Mouse (Mus musculus) forebrain, postnatal 0 days (tissue): Measurements from ENCODE around the gene Bmper. TPM values are rescaled to one million over a fixed set of nuclear protein-coding genes. Genes with fewer than 3 reads are reported as not detected.
A peak's percentile ranks its signal among the peaks of the same experiment; 100 is the strongest.

Experiments
- ATAC-seq: fragments of 200-750 bp; cut with Nextera tagmentation; 2 replicates; pipeline ENCODE4 v1.8.0; 2017; ENCODE audit warnings: mild to moderate bottlenecking, moderate library complexity
- DNase-seq: peaks from one replicate; pipeline ENCODE4 v3.0.0-alpha.2; 2015
- H3K27ac ChIP-seq: fragments of 300-500 bp; sonication (generic); 2 replicates; pipeline ENCODE4 v1.5.1; 2014; ENCODE audit warnings: low read depth, mild to moderate bottlenecking, antibody characterized with exemption, low read length, moderate library complexity, mixed read lengths
- H3K27me3 ChIP-seq: fragments of 300-500 bp; sonication (generic); 2 replicates; pipeline ENCODE4 v1.6.1; 2014; ENCODE audit warnings: mild to moderate bottlenecking, low read length, mixed read lengths; ENCODE audit not compliant: insufficient read depth
- H3K36me3 ChIP-seq: fragments of 300-500 bp; sonication (generic); 2 replicates; pipeline ENCODE4 v1.6.1; 2014; ENCODE audit warnings: mild to moderate bottlenecking, moderate library complexity; ENCODE audit not compliant: insufficient read depth
- H3K4me1 ChIP-seq: fragments of 300-500 bp; sonication (generic); 2 replicates; pipeline ENCODE4 v1.6.1; 2014; ENCODE audit warnings: antibody characterized with exemption; ENCODE audit not compliant: insufficient read depth
- H3K4me2 ChIP-seq: fragments of 300-500 bp; sonication (generic); 2 replicates; pipeline ENCODE4 v1.6.1; 2014; ENCODE audit warnings: low read depth, mild to moderate bottlenecking, moderate library complexity
- H3K4me3 ChIP-seq: fragments of 300-500 bp; sonication (generic); 2 replicates; pipeline ENCODE4 v1.5.1; 2014; ENCODE audit warnings: low read depth, low read length, mixed read lengths
- H3K9ac ChIP-seq: fragments of 300-500 bp; sonication (generic); 2 replicates; pipeline ENCODE4 v1.6.1; 2014; ENCODE audit warnings: mild to moderate bottlenecking
- H3K9me3 ChIP-seq: fragments of 300-500 bp; sonication (generic); 2 replicates; pipeline ENCODE4 v1.6.1; 2016; ENCODE audit warnings: low read length
- CTCF ChIP-seq: sonication (generic); IDR thresholded peaks from 2 replicates; pipeline ENCODE4 v1.5.1; 2016; ENCODE audit warnings: antibody characterized with exemption, control low read depth, low read depth
- WGBS: fragments of 180-500 bp; shearing (Covaris S2); extraction: QIAGEN DNeasy Blood & Tissue Kit; methylation state at CpG from one replicate; pipeline ENCODE4 v1.1.7; 2014; 5-methylcytosine and 5-hydroxymethylcytosine counted together
- polyA plus RNA-seq: library from polyadenylated mRNA; unstranded; fragments of >200 nt; fragmentation: Nextera tagmentation; extraction: Ambion mirVana; gene quantifications from 2 replicates; pipeline ENCODE4 v1.2.1, GENCODE M21; 2015
- total RNA-seq: library from RNA; depleted of rRNA; stranded (reverse); fragments of >200 nt; gene quantifications from 2 replicates; pipeline ENCODE4 v1.2.3, GENCODE M21; 2014

The Bmper gene
- total and polyA plus RNA-seq, 2 experiments from 2014 or later: 5.6 to 9.6 TPM

DNA sequence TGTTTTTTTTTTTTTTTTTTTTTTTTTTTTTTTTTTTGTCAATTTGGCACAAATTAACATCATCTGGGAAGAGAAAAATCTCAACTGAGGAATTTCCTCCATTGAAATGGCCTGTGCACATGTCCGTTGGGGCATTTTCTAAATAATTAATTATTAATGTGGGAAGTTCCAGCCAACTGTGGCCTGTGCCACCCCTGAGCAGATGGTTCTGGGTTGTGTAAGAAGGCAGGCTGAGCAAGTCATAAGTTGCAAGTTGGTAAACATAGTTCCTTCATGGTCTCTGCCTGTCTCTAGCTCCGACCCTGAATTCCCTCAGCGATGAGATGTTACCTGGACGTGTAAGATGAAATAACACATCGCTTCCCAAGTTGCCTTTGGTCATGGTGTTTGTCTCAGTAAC lies 16.7 kb upstream of the Bmper start:
- H3K36me3 ChIP-seq: no peaks in the 10 kb centered on the region
- WGBS: 80% methylated on average over 5 of the region's 5 CpGs
- TF ChIP-seq CTCF: no peak
- DNase-seq (no peak), ATAC-seq (no peak)
- H3K27ac ChIP-seq: no peak overlapping the region
- H3K27me3 ChIP-seq: peaks cover 6% of the 10 kb centered on the region
- H3K9ac ChIP-seq: no peak overlapping the region
- peaks cover 11% of the 10 kb centered on the region; the same call in 1 of the 2 replicates for H3K4me1 ChIP-seq
- H3K9me3 ChIP-seq: no peaks in the 10 kb centered on the region
- no peak overlapping the region for H3K4me3 ChIP-seq
- H3K4me2 ChIP-seq: no peak overlapping the region

DNA sequence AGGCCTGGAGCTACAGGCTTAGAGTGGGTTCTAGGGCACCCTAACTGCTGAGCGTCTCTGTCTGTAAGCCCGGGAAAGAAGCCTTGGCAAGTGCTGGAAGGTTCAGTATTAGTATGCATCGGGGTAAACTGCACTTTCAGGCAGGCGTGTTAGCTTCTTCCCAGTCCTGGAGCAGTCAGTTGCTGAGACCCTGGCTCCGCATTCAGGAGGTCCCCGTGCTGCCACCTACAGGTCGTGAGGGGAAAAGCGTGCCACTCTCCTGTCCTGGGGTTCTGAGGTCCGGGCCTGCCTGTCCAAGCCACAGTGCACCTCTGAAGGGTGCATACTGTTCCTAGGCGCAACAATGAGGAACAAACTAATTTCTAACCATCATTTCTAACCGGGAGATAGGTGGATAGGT lies 10.6 kb upstream of the Bmper start:
- Histone ChIP-seq H3K27me3 (no peaks in the 10 kb centered on the region; the same call in 1 of the 2 replicates), H3K4me1 (no peaks in the 10 kb centered on the region), H3K4me3 (no peak overlapping the region), H3K9me3 (no peaks in the 10 kb centered on the region), H3K9ac (no peak overlapping the region), H3K36me3 (no peaks in the 10 kb centered on the region), H3K4me2 (no peak overlapping the region), H3K27ac (no peak overlapping the region)
- ATAC-seq (peak; percentile 87), DNase-seq (peak; percentile 85)
- WGBS: 4% methylated on average over 11 of the region's 11 CpGs
- TF ChIP-seq CTCF: peak; percentile 94

- H3K9ac ChIP-seq: no peak overlapping the region
- 66% methylated on average over 3 of the region's 3 CpGs for WGBS
- H3K27me3 ChIP-seq: 0 out of 2 replicates have a peak, but pooled peaks cover 1% of the 10 kb centered on the region
- no peak overlapping the region for H3K4me3 ChIP-seq
- peaks cover 3% of the 10 kb centered on the region; the same call in 1 of the 2 replicates for H3K4me1 ChIP-seq
- H3K27ac ChIP-seq: no peak overlapping the region
- no peaks in the 10 kb centered on the region for H3K9me3 ChIP-seq
- no peak overlapping the region for H3K4me2 ChIP-seq
- H3K36me3 ChIP-seq: no peaks in the 10 kb centered on the region
- peak; percentile 40 for TF ChIP-seq CTCF
- DNase-seq (no peak), ATAC-seq (no peak)
Observed at GRCm38 (mm10) chr9:23219754-23220153, 3.1 kb upstream of the Bmper start.

GRCm38 (mm10) chr9:23221976-23222375 lies 900 bp upstream of the Bmper start:
- 13% methylated on average over 5 of the region's 5 CpGs for WGBS
- Histone ChIP-seq H3K4me2 (peak overlapping the region; percentile 98), H3K36me3 (no peaks in the 10 kb centered on the region), H3K4me1 (peaks cover 3% of the 10 kb centered on the region; the same call in 1 of the 2 replicates), H3K9me3 (no peaks in the 10 kb centered on the region), H3K27ac (no peak overlapping the region), H3K9ac (peak overlapping the region; percentile 67), H3K27me3 (peaks cover 7% of the 10 kb centered on the region; the same call in 1 of the 2 replicates), H3K4me3 (peak overlapping the region; percentile 77)
- DNase-seq (peak; percentile 16), ATAC-seq (peak; percentile 7; the same call in 1 of the 2 replicates)
- 0 out of 2 replicates have a peak, but pooled peaks have one; percentile 0 for TF ChIP-seq CTCF

GRCm38 (mm10) chr9:23222492-23222840 lies 410 bp upstream of the Bmper start:
- DNase-seq: peak; percentile 48
- Histone ChIP-seq H3K9ac (peak overlapping the region; percentile 67), H3K9me3 (no peaks in the 10 kb centered on the region), H3K27ac (peak overlapping the region; percentile 77), H3K4me2 (peak overlapping the region; percentile 98), H3K4me1 (peaks cover 3% of the 10 kb centered on the region; the same call in 1 of the 2 replicates), H3K4me3 (peak overlapping the region; percentile 77), H3K27me3 (peaks cover 7% of the 10 kb centered on the region; the same call in 1 of the 2 replicates), H3K36me3 (no peaks in the 10 kb centered on the region)
- WGBS: 2% methylated on average over 26 of the region's 26 CpGs
- peak; percentile 1; the same call in 1 of the 2 replicates for TF ChIP-seq CTCF
- ATAC-seq: peak; percentile 44

GRCm38 (mm10) chr9:23223549-23224077 lies 737 bp downstream of the Bmper start:
- under 1% methylated on average over 29 of the region's 29 CpGs for WGBS
- peak; percentile 19 for ATAC-seq
- peak; percentile 50 for DNase-seq
- Histone ChIP-seq H3K36me3 (no peaks in the 10 kb centered on the region), H3K4me2 (peak overlapping the region; percentile 98), H3K27ac (peak overlapping the region; percentile 77), H3K9ac (peak overlapping the region; percentile 67), H3K4me1 (peaks cover 3% of the 10 kb centered on the region; the same call in 1 of the 2 replicates), H3K27me3 (peaks cover 7% of the 10 kb centered on the region; the same call in 1 of the 2 replicates), H3K9me3 (no peaks in the 10 kb centered on the region), H3K4me3 (peak overlapping the region; percentile 77)
- no peak for TF ChIP-seq CTCF

DNA sequence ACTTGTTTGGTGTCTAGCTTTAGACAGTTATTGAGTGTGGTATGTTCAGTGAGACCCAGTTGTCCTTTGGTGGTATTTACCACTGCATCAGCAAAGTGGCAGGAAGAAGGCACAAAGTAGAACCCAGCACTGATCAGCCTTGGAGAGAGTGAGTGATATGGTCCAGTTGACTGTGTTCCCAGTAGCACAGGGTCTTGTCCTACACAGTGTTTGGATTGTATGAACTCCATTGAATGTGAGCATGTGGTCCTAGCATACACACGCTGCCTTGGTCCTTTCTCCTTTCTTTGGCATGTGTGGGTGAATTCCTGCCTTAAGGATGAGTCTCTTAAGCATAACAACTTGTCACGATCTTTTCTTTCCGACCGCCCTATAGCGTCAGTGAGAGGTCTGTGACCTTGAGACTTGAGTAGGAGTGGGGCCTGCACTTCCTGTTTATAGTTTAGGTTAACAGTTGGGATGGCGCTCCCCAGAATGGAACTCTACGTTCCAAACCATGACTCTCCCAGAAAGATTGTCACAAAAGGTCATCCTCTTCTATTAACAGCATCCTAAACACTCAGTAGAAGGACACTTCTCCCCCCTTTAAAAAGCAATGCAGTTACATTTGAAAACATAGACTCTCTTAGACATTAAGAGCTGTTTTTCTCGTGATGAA lies 10.7 kb downstream of the Bmper start:
- H3K4me2 ChIP-seq: no peak overlapping the region
- ATAC-seq (no peak), DNase-seq (no peak)
- no peaks in the 10 kb centered on the region for H3K4me1 ChIP-seq
- no peak overlapping the region for H3K27ac ChIP-seq
- no peak overlapping the region for H3K9ac ChIP-seq
- no peak overlapping the region for H3K4me3 ChIP-seq
- H3K27me3 ChIP-seq: no peaks in the 10 kb centered on the region
- TF ChIP-seq CTCF: no peak
- H3K9me3 ChIP-seq: no peaks in the 10 kb centered on the region
- WGBS: 86% methylated on average over 8 of the region's 8 CpGs
- H3K36me3 ChIP-seq: no peaks in the 10 kb centered on the region
